Mouse (Mus musculus) layer of hippocampus, postnatal 25 days (tissue): ENCODE results near the gene Efna2. TPM values are rescaled to one million over a fixed set of nuclear protein-coding genes. Genes with fewer than 3 reads are reported as not detected.

Source experiments
- DNase-seq, 2 experiments: peaks; one replicate each; pipeline ENCODE4 v3.0.0; 2022; ENCODE audit warnings: mixed read lengths in 2 of 2, low spot score in 1 of 2; ENCODE audit errors: extremely low spot score in 1 of 2
- total RNA-seq, 2 experiments: library from RNA; stranded (reverse); gene quantifications; 2 replicates each; pipeline ENCODE4 v1.2.3; 2021

Efna2 gene
- total RNA-seq, 2 experiments from 2014 or later, result 11.9 to 12.7 TPM

- DNase-seq, result no peak
Measured at GRCm38 (mm10) chr10:80226071-80226415, 46.8 kb downstream of the Efna2 start.

- DNase-seq, result peak; percentile 91 to 92
Measured at GRCm38 (mm10) chr10:80226416-80227165, 47.3 kb downstream of the Efna2 start, which contains the start of gene Mum1. Gene Mum1 (plus strand): TSS chr10:80226434.

GRCm38 (mm10) chr10:80227166-80227539, 47.9 kb downstream of the Efna2 start:
- no peak for DNase-seq

GRCm38 (mm10) chr10:80227877-80228775, 48.8 kb downstream of the Efna2 start:
- no peak for DNase-seq

- no peak for DNase-seq
Measured at GRCm38 (mm10) chr10:80236145-80236825, 57.0 kb downstream of the Efna2 start.

GRCm38 (mm10) chr10:80237020-80237419, 57.7 kb downstream of the Efna2 start:
- no peak for DNase-seq

- DNase-seq, result no peak
Measured at GRCm38 (mm10) chr10:80238306-80238705, 59.0 kb downstream of the Efna2 start.

Other genes with a start within 250 kb of the Efna2 start
- gene Wdr18, start 219.3 kb upstream of the Efna2 start, total RNA-seq, result 10 to 100 TPM; 42.9 to 45.8 TPM
- gene Grin3b, start 208.8 kb upstream of the Efna2 start, total RNA-seq, result under 1 TPM; 0.12 to 0.15 TPM
- gene Tmem259, start 195.2 kb upstream of the Efna2 start, total RNA-seq, result 100 to 1,000 TPM; 125 to 131 TPM
- 1 to 10 TPM; 5.8 to 6.0 TPM for gene Cnn2, start 190.9 kb upstream of the Efna2 start, total RNA-seq
- 10 to 100 TPM in 1 of 2 experiments, 1 to 10 TPM in 1; 9.6 to 10.2 TPM for gene Abca7, start 183.0 kb upstream of the Efna2 start, total RNA-seq
- gene Arhgap45, start 162.8 kb upstream of the Efna2 start, total RNA-seq, result 1 to 10 TPM; 3.3 to 4.3 TPM
- gene Polr2e, start 139.7 kb upstream of the Efna2 start, total RNA-seq, result 10 to 100 TPM; 86.6 to 91.0 TPM
- 100 to 1,000 TPM; 486 to 515 TPM for gene Gpx4, start 132.3 kb upstream of the Efna2 start, total RNA-seq
- 10 to 100 TPM; 14.5 to 22.0 TPM for gene Sbno2, start 73.9 kb upstream of the Efna2 start, total RNA-seq
- 10 to 100 TPM; 89.1 to 94.3 TPM for gene Stk11, start 63.7 kb upstream of the Efna2 start, total RNA-seq
- 100 to 1,000 TPM; 338 to 391 TPM for gene Atp5d, start 40.9 kb upstream of the Efna2 start, total RNA-seq
- 100 to 1,000 TPM; 399 to 401 TPM for gene Cbarp, start 38.6 kb upstream of the Efna2 start, total RNA-seq
- 10 to 100 TPM; 61.4 to 82.4 TPM for gene Midn, start 31.2 kb upstream of the Efna2 start, total RNA-seq
- gene Cirbp, start 13.5 kb upstream of the Efna2 start, total RNA-seq, result 10 to 100 TPM; 69.5 to 97.5 TPM
- gene 1600002K03Rik, start 6.5 kb upstream of the Efna2 start, total RNA-seq, result 1 to 10 TPM; 5.8 to 6.2 TPM
- gene Mum1, start 47.0 kb downstream of the Efna2 start, total RNA-seq, result 10 to 100 TPM; 39.5 to 48.9 TPM
- gene Ndufs7, start 69.6 kb downstream of the Efna2 start, total RNA-seq, result 100 to 1,000 TPM; 196 to 223 TPM
- gene Gamt, start 81.5 kb downstream of the Efna2 start, total RNA-seq, result 10 to 100 TPM; 43.1 to 54.7 TPM
- 10 to 100 TPM; 76.8 to 91.2 TPM for gene Dazap1, start 82.0 kb downstream of the Efna2 start, total RNA-seq
- gene Rps15, start 113.0 kb downstream of the Efna2 start, total RNA-seq, result 100 to 1,000 TPM; 790 to 900 TPM
- gene Apc2, start 116.5 kb downstream of the Efna2 start, total RNA-seq, result 100 to 1,000 TPM; 101 to 115 TPM
- gene 2310011J03Rik, start 141.1 kb downstream of the Efna2 start, total RNA-seq, result 10 to 100 TPM; 20.7 to 26.3 TPM
- gene Pcsk4, start 150.0 kb downstream of the Efna2 start, total RNA-seq, result 1 to 10 TPM; 2.3 to 2.8 TPM
- gene Reep6, start 150.5 kb downstream of the Efna2 start, total RNA-seq, result 10 to 100 TPM in 1 of 2 experiments, 1 to 10 TPM in 1; 9.7 to 10.6 TPM
- gene Adamtsl5, start 168.9 kb downstream of the Efna2 start, total RNA-seq, result 1 to 10 TPM; 3.8 to 5.5 TPM
- 10 to 100 TPM; 14.6 to 16.9 TPM for gene Plk5, start 177.0 kb downstream of the Efna2 start, total RNA-seq
- 10 to 100 TPM; 18.9 to 19.3 TPM for gene Mex3d, start 208.2 kb downstream of the Efna2 start, total RNA-seq
- 100 to 1,000 TPM; 138 to 159 TPM for gene Mbd3, start 220.1 kb downstream of the Efna2 start, total RNA-seq
- 100 to 1,000 TPM; 520 to 551 TPM for gene Uqcr11, start 227.3 kb downstream of the Efna2 start, total RNA-seq